Mouse (Mus musculus) stomach, embryonic 16.5 days (tissue): Measurements from ENCODE around the gene Rcc1. TPM values are rescaled to one million over a fixed set of nuclear protein-coding genes. Genes with fewer than 3 reads are reported as not detected.
"Not testable (repeated sequence)": the region's sequence is repeated elsewhere in the genome, so short reads cannot be mapped to it uniquely, and the experiment has no call there.

Source experiments
- ATAC-seq: fragments of 200-750 bp; cut with Nextera tagmentation; 2 replicates; pipeline ENCODE4 v1.8.0; 2017; ENCODE audit warnings: moderate number of reproducible peaks, moderate TSS enrichment; ENCODE audit not compliant: insufficient read depth, low FRiP score
- H3K27ac ChIP-seq: fragments of 300-500 bp; sonication (generic); 2 replicates; pipeline ENCODE4 v1.5.1; 2014; ENCODE audit warnings: low read length
- H3K27me3 ChIP-seq: fragments of 300-500 bp; sonication (generic); 2 replicates; pipeline ENCODE4 v1.6.1; 2014; ENCODE audit warnings: low read length, control low read depth, mixed read lengths; ENCODE audit not compliant: control insufficient read depth, insufficient read depth
- H3K36me3 ChIP-seq: fragments of 300-500 bp; sonication (generic); 2 replicates; pipeline ENCODE4 v1.6.1; 2014; ENCODE audit warnings: low read length; ENCODE audit not compliant: control insufficient read depth, insufficient read depth
- H3K4me1 ChIP-seq: fragments of 300-500 bp; sonication (generic); 2 replicates; pipeline ENCODE4 v1.6.1; 2014; ENCODE audit warnings: low read length, control low read depth, mixed read lengths; ENCODE audit not compliant: control insufficient read depth, insufficient read depth
- H3K4me2 ChIP-seq: fragments of 300-500 bp; sonication (generic); 2 replicates; pipeline ENCODE4 v1.6.1; 2014; ENCODE audit warnings: low read depth, low read length, mixed read lengths
- H3K4me3 ChIP-seq: fragments of 300-500 bp; sonication (generic); replicated peaks from 2 replicates; pipeline ENCODE4 v1.5.1; 2014; ENCODE audit warnings: mild to moderate bottlenecking, low read length
- H3K9ac ChIP-seq: fragments of 300-500 bp; sonication (generic); 2 replicates; pipeline ENCODE4 v1.6.1; 2014; ENCODE audit warnings: low read length
- H3K9me3 ChIP-seq: fragments of 300-500 bp; sonication (generic); replicated peaks from 2 replicates; pipeline ENCODE4 v1.6.1; 2016; ENCODE audit warnings: low read length, control low read depth; ENCODE audit not compliant: control insufficient read depth
- WGBS: fragments of 180-500 bp; shearing (Covaris S2); extraction: QIAGEN DNeasy Blood & Tissue Kit; methylation state at CpG from one replicate; pipeline ENCODE4 v1.1.7; 2014; 5-methylcytosine and 5-hydroxymethylcytosine counted together
- polyA plus RNA-seq: library from polyadenylated mRNA; unstranded; fragments of >200 nt; fragmentation: Nextera tagmentation; extraction: Ambion mirVana; gene quantifications from 2 replicates; pipeline ENCODE4 v1.2.1, GENCODE M21; 2015

Gene Rcc1
- polyA plus RNA-seq, 1 experiment from 2014 or later = 64.0 TPM

GRCm38 (mm10) chr4:132291056-132291455, 62.3 kb downstream of the Rcc1 start:
- H3K9me3 ChIP-seq = peaks cover 5% of the 10 kb centered on the region; the same call in 1 of the 2 replicates
- no peak overlapping the region for H3K4me3 ChIP-seq
- peaks cover 20% of the 10 kb centered on the region for H3K36me3 ChIP-seq
- H3K27me3 ChIP-seq = no peaks in the 10 kb centered on the region
- H3K9ac ChIP-seq = no peak overlapping the region
- no peak overlapping the region for H3K4me2 ChIP-seq
- no peak for ATAC-seq
- no peak overlapping the region for H3K27ac ChIP-seq
- 93% methylated on average over 4 of the region's 4 CpGs for WGBS
- no peaks in the 10 kb centered on the region for H3K4me1 ChIP-seq

- not testable (repeated sequence) for H3K4me3 ChIP-seq, H3K27ac ChIP-seq, H3K27me3 ChIP-seq, H3K9me3 ChIP-seq, H3K4me2 ChIP-seq, ATAC-seq, H3K9ac ChIP-seq, H3K4me1 ChIP-seq
- 85% methylated on average over 3 of the region's 5 CpGs for WGBS
- peaks cover 20% of the 10 kb centered on the region for H3K36me3 ChIP-seq
These were observed 64.6 kb downstream of the Rcc1 start for GRCm38 (mm10) chr4:132288840-132289239.

Other genes starting within 250 kb of the Rcc1 start
- 0.17 and 0.30 TPM in 2 replicates for gene Oprd1, start 209.1 kb downstream of the Rcc1 start, polyA plus RNA-seq
- 75.6 and 84.2 TPM in 2 replicates for gene Ythdf2, start 141.3 kb downstream of the Rcc1 start, polyA plus RNA-seq
- gene Gmeb1, start 92.0 kb downstream of the Rcc1 start, polyA plus RNA-seq = 25.6 and 28.7 TPM in 2 replicates
- gene Taf12, start 79.2 kb downstream of the Rcc1 start, polyA plus RNA-seq = 35.5 and 42.8 TPM in 2 replicates
- 1.5 and 2.2 TPM in 2 replicates for gene Rab42, start 50.2 kb downstream of the Rcc1 start, polyA plus RNA-seq
- 56.8 and 62.6 TPM in 2 replicates for gene Trnau1ap, start 24.1 kb downstream of the Rcc1 start, polyA plus RNA-seq
- 25.9 and 29.9 TPM in 2 replicates for gene Phactr4, start 68.9 kb upstream of the Rcc1 start, polyA plus RNA-seq
- 19.5 and 20.0 TPM in 2 replicates for gene Med18, start 110.3 kb upstream of the Rcc1 start, polyA plus RNA-seq
- gene Sesn2, start 156.9 kb upstream of the Rcc1 start, polyA plus RNA-seq = 12.4 and 13.7 TPM in 2 replicates
- 1,031 and 1,078 TPM in 2 replicates for gene Atpif1, start 180.1 kb upstream of the Rcc1 start, polyA plus RNA-seq
- 138 and 149 TPM in 2 replicates for gene Dnajc8, start 181.9 kb upstream of the Rcc1 start, polyA plus RNA-seq
- gene Ptafr, start 210.5 kb upstream of the Rcc1 start, polyA plus RNA-seq = 1.0 and 1.2 TPM in 2 replicates